Mouse (Mus musculus): ENCODE measurements around the gene Btnl1.

GRCm38 (mm10) chr17:34398711-34399393, 21.9 kb downstream of the Btnl1 start, which contains the start of gene BC051142:
- no peak for TF ChIP-seq CTCF (IDR thresholded peaks at IDR 0.05)
- TF ChIP-seq EP300 (IDR thresholded peaks at IDR 0.05) = no peak

All from lung, postnatal 0 days (tissue).